Mouse (Mus musculus): ENCODE measurements around the gene Zfp385a. TPM values are rescaled to one million over a fixed set of nuclear protein-coding genes. Genes with fewer than 3 reads are reported as not detected.

Zfp385a gene
- polyA plus RNA-seq, 1 experiment, result 26.8 TPM

- Histone ChIP-seq H3K9me3 (replicated peaks; ENCODE audit: control insufficient read depth, insufficient read depth, low read length, poor library complexity, severe bottlenecking) (no peaks in the 10 kb centered on the region), H3K4me3 (ENCODE audit: low read depth, low read length) (no peak overlapping the region), H3K9ac (ENCODE audit: low read depth, poor library complexity, severe bottlenecking) (no peak overlapping the region), H3K27me3 (ENCODE audit: control insufficient read depth, insufficient read depth, low read length, poor library complexity, severe bottlenecking) (no peaks in the 10 kb centered on the region), H3K4me1 (ENCODE audit: control insufficient read depth, insufficient read depth, low read length) (peaks cover 2% of the 10 kb centered on the region), H3K36me3 (ENCODE audit: control insufficient read depth, insufficient read depth, low read length, poor library complexity, severe bottlenecking) (peaks cover 38% of the 10 kb centered on the region), H3K27ac (ENCODE audit: insufficient read depth, low read length) (no peak overlapping the region)
- TF ChIP-seq CTCF (IDR thresholded peaks at IDR 0.05; ENCODE audit: low read depth, low read length), result no peak
- no peak for TF ChIP-seq POLR2A (IDR thresholded peaks at IDR 0.05; ENCODE audit: insufficient read depth, low read length)
- no peak for TF ChIP-seq EP300 (IDR thresholded peaks at IDR 0.05; ENCODE audit: insufficient read depth, low read depth, low read length)
These were observed 14.8 kb upstream of the Zfp385a start for GRCm38 (mm10) chr15:103354690-103355089.

- Histone ChIP-seq H3K27ac (ENCODE audit: insufficient read depth, low read length) (no peak overlapping the region), H3K4me3 (ENCODE audit: low read depth, low read length) (no peak overlapping the region), H3K36me3 (ENCODE audit: control insufficient read depth, insufficient read depth, low read length, poor library complexity, severe bottlenecking) (peaks cover 46% of the 10 kb centered on the region), H3K27me3 (ENCODE audit: control insufficient read depth, insufficient read depth, low read length, poor library complexity, severe bottlenecking) (no peaks in the 10 kb centered on the region), H3K9ac (ENCODE audit: low read depth, poor library complexity, severe bottlenecking) (no peak overlapping the region), H3K9me3 (replicated peaks; ENCODE audit: control insufficient read depth, insufficient read depth, low read length, poor library complexity, severe bottlenecking) (no peaks in the 10 kb centered on the region), H3K4me1 (ENCODE audit: control insufficient read depth, insufficient read depth, low read length) (no peaks in the 10 kb centered on the region)
- no peak for TF ChIP-seq EP300 (IDR thresholded peaks at IDR 0.05; ENCODE audit: insufficient read depth, low read depth, low read length)
- no peak for TF ChIP-seq CTCF (IDR thresholded peaks at IDR 0.05; ENCODE audit: low read depth, low read length)
- TF ChIP-seq POLR2A (IDR thresholded peaks at IDR 0.05; ENCODE audit: insufficient read depth, low read length), result no peak
These were observed 13.8 kb upstream of the Zfp385a start for GRCm38 (mm10) chr15:103353511-103354256.

- H3K9me3 ChIP-seq (replicated peaks; ENCODE audit: control insufficient read depth, insufficient read depth, low read length, poor library complexity, severe bottlenecking), result no peaks in the 10 kb centered on the region
- TF ChIP-seq CTCF (IDR thresholded peaks at IDR 0.05; ENCODE audit: low read depth, low read length) (peak; percentile 88), EP300 (IDR thresholded peaks at IDR 0.05; ENCODE audit: insufficient read depth, low read depth, low read length) (no peak)
- H3K4me1 ChIP-seq (ENCODE audit: control insufficient read depth, insufficient read depth, low read length), result no peaks in the 10 kb centered on the region
- no peak overlapping the region for H3K9ac ChIP-seq (ENCODE audit: low read depth, poor library complexity, severe bottlenecking)
- no peak overlapping the region for H3K4me3 ChIP-seq (ENCODE audit: low read depth, low read length)
- no peak overlapping the region for H3K27ac ChIP-seq (ENCODE audit: insufficient read depth, low read length)
- peaks cover 47% of the 10 kb centered on the region for H3K36me3 ChIP-seq (ENCODE audit: control insufficient read depth, insufficient read depth, low read length, poor library complexity, severe bottlenecking)
- no peaks in the 10 kb centered on the region for H3K27me3 ChIP-seq (ENCODE audit: control insufficient read depth, insufficient read depth, low read length, poor library complexity, severe bottlenecking)
These were observed 13.0 kb upstream of the Zfp385a start for GRCm38 (mm10) chr15:103352856-103353255.

- H3K9ac ChIP-seq (ENCODE audit: low read depth, poor library complexity, severe bottlenecking), result no peak overlapping the region
- peaks cover 48% of the 10 kb centered on the region for H3K36me3 ChIP-seq (ENCODE audit: control insufficient read depth, insufficient read depth, low read length, poor library complexity, severe bottlenecking)
- no peaks in the 10 kb centered on the region for H3K27me3 ChIP-seq (ENCODE audit: control insufficient read depth, insufficient read depth, low read length, poor library complexity, severe bottlenecking)
- H3K4me3 ChIP-seq (ENCODE audit: low read depth, low read length), result no peak overlapping the region
- no peaks in the 10 kb centered on the region for H3K4me1 ChIP-seq (ENCODE audit: control insufficient read depth, insufficient read depth, low read length)
- no peak for TF ChIP-seq POLR2A (IDR thresholded peaks at IDR 0.05; ENCODE audit: insufficient read depth, low read length)
- no peak for TF ChIP-seq EP300 (IDR thresholded peaks at IDR 0.05; ENCODE audit: insufficient read depth, low read depth, low read length)
- peak; percentile 68 for TF ChIP-seq CTCF (IDR thresholded peaks at IDR 0.05; ENCODE audit: low read depth, low read length)
- no peak overlapping the region for H3K27ac ChIP-seq (ENCODE audit: insufficient read depth, low read length)
- H3K9me3 ChIP-seq (replicated peaks; ENCODE audit: control insufficient read depth, insufficient read depth, low read length, poor library complexity, severe bottlenecking), result no peaks in the 10 kb centered on the region
These were observed 7.4 kb upstream of the Zfp385a start for GRCm38 (mm10) chr15:103347275-103347684.

- no peaks in the 10 kb centered on the region for H3K9me3 ChIP-seq (replicated peaks; ENCODE audit: control insufficient read depth, insufficient read depth, low read length, poor library complexity, severe bottlenecking)
- H3K4me3 ChIP-seq (ENCODE audit: low read depth, low read length), result no peak overlapping the region
- H3K27ac ChIP-seq (ENCODE audit: insufficient read depth, low read length), result no peak overlapping the region
- TF ChIP-seq POLR2A (IDR thresholded peaks at IDR 0.05; ENCODE audit: insufficient read depth, low read length), result no peak
- no peak for TF ChIP-seq EP300 (IDR thresholded peaks at IDR 0.05; ENCODE audit: insufficient read depth, low read depth, low read length)
- no peak for TF ChIP-seq CTCF (IDR thresholded peaks at IDR 0.05; ENCODE audit: low read depth, low read length)
- H3K36me3 ChIP-seq (ENCODE audit: control insufficient read depth, insufficient read depth, low read length, poor library complexity, severe bottlenecking), result peaks cover 37% of the 10 kb centered on the region
- H3K9ac ChIP-seq (ENCODE audit: low read depth, poor library complexity, severe bottlenecking), result no peak overlapping the region
- H3K27me3 ChIP-seq (ENCODE audit: control insufficient read depth, insufficient read depth, low read length, poor library complexity, severe bottlenecking), result no peaks in the 10 kb centered on the region
- H3K4me1 ChIP-seq (ENCODE audit: control insufficient read depth, insufficient read depth, low read length), result peaks cover 2% of the 10 kb centered on the region
These were observed 5.9 kb upstream of the Zfp385a start for GRCm38 (mm10) chr15:103345789-103346188.

- 0 out of 2 replicates have a peak overlapping the region, but pooled peaks have one; percentile 7 for H3K27ac ChIP-seq (ENCODE audit: insufficient read depth, low read length)
- peaks cover 19% of the 10 kb centered on the region for H3K36me3 ChIP-seq (ENCODE audit: control insufficient read depth, insufficient read depth, low read length, poor library complexity, severe bottlenecking)
- H3K27me3 ChIP-seq (ENCODE audit: control insufficient read depth, insufficient read depth, low read length, poor library complexity, severe bottlenecking), result no peaks in the 10 kb centered on the region
- no peak for TF ChIP-seq POLR2A (IDR thresholded peaks at IDR 0.05; ENCODE audit: insufficient read depth, low read length)
- no peak for TF ChIP-seq CTCF (IDR thresholded peaks at IDR 0.05; ENCODE audit: low read depth, low read length)
- no peak for TF ChIP-seq EP300 (IDR thresholded peaks at IDR 0.05; ENCODE audit: insufficient read depth, low read depth, low read length)
- peaks cover 2% of the 10 kb centered on the region for H3K4me1 ChIP-seq (ENCODE audit: control insufficient read depth, insufficient read depth, low read length)
- H3K4me3 ChIP-seq (ENCODE audit: low read depth, low read length), result no peak overlapping the region
- H3K9me3 ChIP-seq (replicated peaks; ENCODE audit: control insufficient read depth, insufficient read depth, low read length, poor library complexity, severe bottlenecking), result no peaks in the 10 kb centered on the region
- H3K9ac ChIP-seq (ENCODE audit: low read depth, poor library complexity, severe bottlenecking), result no peak overlapping the region
These were observed 3.7 kb upstream of the Zfp385a start for GRCm38 (mm10) chr15:103343556-103343955.
